ENCODE assay signal across 7 mouse cellular contexts in the genomic region with DNA sequence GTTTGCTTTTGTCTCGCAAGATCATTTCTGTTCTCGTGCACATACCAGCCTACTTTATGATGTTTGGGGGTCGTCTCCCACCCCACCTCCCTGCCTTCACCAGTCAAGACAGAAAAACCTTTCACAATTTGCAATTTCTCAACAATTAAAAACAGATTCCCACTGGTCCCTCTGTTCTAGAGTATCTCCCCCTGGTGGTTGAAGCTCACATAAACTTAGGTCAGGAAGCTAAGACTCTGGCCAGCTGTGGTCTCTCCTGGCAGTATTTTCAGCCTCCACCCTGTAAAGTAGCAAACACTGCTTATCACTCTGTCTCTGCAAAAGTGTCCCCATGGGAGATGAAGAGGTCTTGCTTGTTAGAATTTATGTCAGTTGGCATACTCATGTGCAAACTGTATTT. TPM values are rescaled to one million over a fixed set of nuclear protein-coding genes. Genes with fewer than 3 reads are reported as not detected.
A peak's percentile ranks its signal among the peaks of the same experiment; 100 is the strongest.
DNase-seq lines count a peak whose midpoint lies in the region; ATAC-seq and TF ChIP-seq lines count a peak whose summit lies in the region.

No protein-coding gene starts in this region.

- no peak overlapping the region for H3K27ac ChIP-seq in midbrain, postnatal 0 days (ENCODE audit: low read depth, low read length)
- H3K27ac ChIP-seq in midbrain, embryonic 16.5 days (ENCODE audit: low read length), result no peak overlapping the region

- no peak for TF ChIP-seq POLR2A in brain, embryonic 14.5 days (IDR thresholded peaks at IDR 0.05; ENCODE audit: borderline replicate concordance, extremely low read depth, insufficient read depth, insufficient read length, poor library complexity, severe bottlenecking)

- H3K4me2 ChIP-seq in midbrain, postnatal 0 days (ENCODE audit: low read depth, low read length, poor library complexity, severe bottlenecking), result no peak overlapping the region
- H3K4me2 ChIP-seq in midbrain, embryonic 16.5 days (ENCODE audit: low read length), result no peak overlapping the region

- peaks cover 31% of the 10 kb centered on the region for H3K36me3 ChIP-seq in midbrain, postnatal 0 days (ENCODE audit: insufficient read depth, low read length)
- H3K36me3 ChIP-seq in midbrain, embryonic 16.5 days (ENCODE audit: control insufficient read depth, insufficient read depth, low read length), result peaks cover 32% of the 10 kb centered on the region

- no peaks in the 10 kb centered on the region for H3K27me3 ChIP-seq in midbrain, postnatal 0 days (ENCODE audit: insufficient read depth, low read length)
- H3K27me3 ChIP-seq in midbrain, embryonic 16.5 days (ENCODE audit: control insufficient read depth, insufficient read depth, low read depth, low read length), result no peaks in the 10 kb centered on the region

- intact Hi-C loops in heart, postnatal 10 days (cut with DNase I), result loop anchor here (2.0 kb wide), 1 partner anchor 44 kb away; no protein-coding TSS in a partner anchor

- 67% methylated on average over 3 of the region's 3 CpGs for WGBS in midbrain, postnatal 0 days
- WGBS in midbrain, embryonic 16.5 days, result 75% methylated on average over 3 of the region's 3 CpGs

- no peak for ATAC-seq in midbrain, postnatal 0 days (ENCODE audit: low FRiP score)
- ATAC-seq in midbrain, embryonic 16.5 days, result no peak
- no peak for ATAC-seq in activated CD4-positive, CD25-positive, alpha-beta regulatory T cell, adult 4 months

- H3K4me3 ChIP-seq in midbrain, postnatal 0 days (ENCODE audit: low read depth, low read length), result no peak overlapping the region
- no peak overlapping the region for H3K4me3 ChIP-seq in midbrain, embryonic 16.5 days (ENCODE audit: low read depth, low read length)

- peak; percentile 26 for DNase-seq in midbrain, postnatal 0 days (ENCODE audit: low spot score)
- peak; percentile 34 for DNase-seq in brain, embryonic 14.5 days (ENCODE audit: low read depth)
- DNase-seq in heart, postnatal 10 days, result peak; percentile 67 to 75
- DNase-seq in lung, postnatal 25 days (ENCODE audit: low spot score), result peak; percentile 61
- no peak for DNase-seq in right cerebral cortex, adult 18-20 months

- TF ChIP-seq CTCF in midbrain, postnatal 0 days (IDR thresholded peaks at IDR 0.05), result peak; percentile 72
- TF ChIP-seq CTCF in brain, embryonic 14.5 days (IDR thresholded peaks at IDR 0.05; ENCODE audit: borderline replicate concordance, extremely low read depth, insufficient read depth, insufficient read length), result peak; percentile 38; the same call in 1 of the 2 replicates

- no peak overlapping the region for H3K9ac ChIP-seq in midbrain, postnatal 0 days (replicated peaks; ENCODE audit: low read length, poor library complexity, severe bottlenecking)
- no peak overlapping the region for H3K9ac ChIP-seq in midbrain, embryonic 16.5 days (ENCODE audit: low read depth, low read length)

- no peaks in the 10 kb centered on the region for H3K9me3 ChIP-seq in midbrain, postnatal 0 days (ENCODE audit: low read length)
- H3K9me3 ChIP-seq in midbrain, embryonic 16.5 days (replicated peaks; ENCODE audit: control insufficient read depth, low read length, poor library complexity, severe bottlenecking), result no peaks in the 10 kb centered on the region

- H3K4me1 ChIP-seq in midbrain, postnatal 0 days (ENCODE audit: insufficient read depth, low read length), result no peaks in the 10 kb centered on the region
- no peaks in the 10 kb centered on the region for H3K4me1 ChIP-seq in midbrain, embryonic 16.5 days (ENCODE audit: control insufficient read depth, insufficient read depth, low read length)

RNA-seq across cellular contexts. Expression of a gene that starts 32.8 kb away (rescaled TPM):
- not detected in 2 replicates for total RNA-seq in midbrain, postnatal 0 days (2014; rRNA removed)
- not detected in 2 replicates for polyA plus RNA-seq in midbrain, postnatal 0 days (2015; fragmentation: Nextera tagmentation; extraction: Ambion mirVana)
- not detected in 2 replicates for polyA plus RNA-seq in midbrain, embryonic 16.5 days (2015; fragmentation: Nextera tagmentation; extraction: Ambion mirVana)
- not detected in 2 replicates for polyA plus RNA-seq in brain, embryonic 14.5 days (2012; rRNA removed)
- total RNA-seq in heart, postnatal 10 days (2021), result not detected
- not detected for polyA plus RNA-seq in activated CD4-positive, CD25-positive, alpha-beta regulatory T cell, adult 4 months (2017; shearing (Covaris generic))

RNA-seq across cellular contexts. Expression of a gene that starts 37.2 kb away (rescaled TPM):
- 9.4 and 14.0 TPM in 2 replicates for total RNA-seq in midbrain, postnatal 0 days (2014; rRNA removed)
- 10.7 and 10.8 TPM in 2 replicates for polyA plus RNA-seq in midbrain, postnatal 0 days (2015; fragmentation: Nextera tagmentation; extraction: Ambion mirVana)
- 8.7 and 9.6 TPM in 2 replicates for polyA plus RNA-seq in midbrain, embryonic 16.5 days (2015; fragmentation: Nextera tagmentation; extraction: Ambion mirVana)
- polyA plus RNA-seq in brain, embryonic 14.5 days (2012; rRNA removed), result 13.6 and 14.9 TPM in 2 replicates
- 10 to 100 TPM in 1 of 2 experiments, 1 to 10 TPM in 1; 9.4 to 12.0 TPM for total RNA-seq in heart, postnatal 10 days (2021)
- polyA plus RNA-seq in activated CD4-positive, CD25-positive, alpha-beta regulatory T cell, adult 4 months (2017; shearing (Covaris generic)), result 1 to 10 TPM; 8.6 to 9.4 TPM
